In genomic region chr1:153333296-153334121, GRCm38 (mm10) we compare ENCODE assay signal across 8 mouse cellular contexts. TPM values are rescaled to one million over a fixed set of nuclear protein-coding genes. Genes with fewer than 3 reads are reported as not detected.
DNase-seq lines count a peak whose midpoint lies in the region; ATAC-seq and TF ChIP-seq lines count a peak whose summit lies in the region.

No protein-coding gene starts in this region.

- DNase-seq in thymus, adult 2 months: no peak
- no peak for DNase-seq in thymus, postnatal 25 days
- DNase-seq in hindbrain, embryonic 10.5 days (ENCODE audit: low spot score): no peak
- no peak for DNase-seq in limb, embryonic 10.5 days (ENCODE audit: low spot score)
- DNase-seq in embryo, embryonic 11 days: no peak

- peak overlapping the region; percentile 80 for H3K9ac ChIP-seq in forebrain, embryonic 15.5 days (replicated peaks)
- H3K9ac ChIP-seq in midbrain, embryonic 13.5 days (replicated peaks): peak overlapping the region; percentile 93

- peaks cover 12% of the 10 kb centered on the region for H3K4me1 ChIP-seq in thymus, adult 2 months (replicated peaks; ENCODE audit: control insufficient read depth, insufficient read depth, low read length)
- peaks cover 5% of the 10 kb centered on the region for H3K4me1 ChIP-seq in brown adipose tissue, adult 24 weeks (ENCODE audit: control insufficient read depth, insufficient read depth, insufficient read length, low read length)
- H3K4me1 ChIP-seq in forebrain, embryonic 15.5 days: peaks cover 29% of the 10 kb centered on the region
- peaks cover 44% of the 10 kb centered on the region for H3K4me1 ChIP-seq in hindbrain, embryonic 10.5 days (replicated peaks)
- peaks cover 29% of the 10 kb centered on the region for H3K4me1 ChIP-seq in limb, embryonic 10.5 days
- H3K4me1 ChIP-seq in midbrain, embryonic 13.5 days (replicated peaks): peaks cover 33% of the 10 kb centered on the region

- 5% methylated on average over 22 of the region's 22 CpGs for WGBS in thymus, adult 2 months
- WGBS in forebrain, embryonic 15.5 days: 6% methylated on average over 22 of the region's 22 CpGs
- 10% methylated on average over 22 of the region's 22 CpGs for WGBS in hindbrain, embryonic 10.5 days
- 10% methylated on average over 22 of the region's 22 CpGs for WGBS in limb, embryonic 10.5 days
- 9% methylated on average over 22 of the region's 22 CpGs for WGBS in midbrain, embryonic 13.5 days

- no peak for TF ChIP-seq POLR2A in thymus, adult 2 months (IDR thresholded peaks at IDR 0.05; ENCODE audit: control insufficient read depth, extremely low read depth, insufficient read depth, low read length, poor library complexity)

- no peak for ATAC-seq in forebrain, embryonic 15.5 days (replicated peaks)
- ATAC-seq in midbrain, embryonic 13.5 days: peak; percentile 72

- H3K27me3 ChIP-seq in thymus, adult 2 months (ENCODE audit: control insufficient read depth, insufficient read depth, low read length): peaks cover 3% of the 10 kb centered on the region; the same call in 1 of the 2 replicates
- no peaks in the 10 kb centered on the region for H3K27me3 ChIP-seq in forebrain, embryonic 15.5 days
- H3K27me3 ChIP-seq in hindbrain, embryonic 10.5 days (ENCODE audit: insufficient read depth, poor library complexity, severe bottlenecking): no peaks in the 10 kb centered on the region
- H3K27me3 ChIP-seq in limb, embryonic 10.5 days (ENCODE audit: low read depth, poor library complexity, severe bottlenecking): no peaks in the 10 kb centered on the region
- H3K27me3 ChIP-seq in midbrain, embryonic 13.5 days: no peaks in the 10 kb centered on the region

- H3K4me2 ChIP-seq in forebrain, embryonic 15.5 days (replicated peaks): peak overlapping the region; percentile 95
- H3K4me2 ChIP-seq in midbrain, embryonic 13.5 days (replicated peaks): peak overlapping the region; percentile 97

- H3K36me3 ChIP-seq in thymus, adult 2 months (ENCODE audit: control insufficient read depth, insufficient read depth, low read length): no peaks in the 10 kb centered on the region
- no peaks in the 10 kb centered on the region for H3K36me3 ChIP-seq in forebrain, embryonic 15.5 days
- H3K36me3 ChIP-seq in hindbrain, embryonic 10.5 days: 0 out of 2 replicates have a peak, but pooled peaks cover 2% of the 10 kb centered on the region
- H3K36me3 ChIP-seq in limb, embryonic 10.5 days: no peaks in the 10 kb centered on the region
- no peaks in the 10 kb centered on the region for H3K36me3 ChIP-seq in midbrain, embryonic 13.5 days

- no peak for TF ChIP-seq CTCF in thymus, adult 2 months (IDR thresholded peaks at IDR 0.05; ENCODE audit: borderline replicate concordance, control insufficient read depth, extremely low read depth, insufficient read depth, low read length, poor library complexity)

- H3K27ac ChIP-seq in thymus, adult 2 months (ENCODE audit: control insufficient read depth, insufficient read depth, low read length): no peak overlapping the region
- peak overlapping the region; percentile 98 for H3K27ac ChIP-seq in brown adipose tissue, adult 24 weeks (replicated peaks; ENCODE audit: low read depth, low read length)
- H3K27ac ChIP-seq in forebrain, embryonic 15.5 days (replicated peaks): peak overlapping the region; percentile 89
- peak overlapping the region; percentile 97 for H3K27ac ChIP-seq in hindbrain, embryonic 10.5 days
- peak overlapping the region; percentile 96 for H3K27ac ChIP-seq in limb, embryonic 10.5 days
- H3K27ac ChIP-seq in midbrain, embryonic 13.5 days: peak overlapping the region; percentile 90

- no peaks in the 10 kb centered on the region for H3K9me3 ChIP-seq in forebrain, embryonic 15.5 days
- H3K9me3 ChIP-seq in hindbrain, embryonic 10.5 days: no peaks in the 10 kb centered on the region
- no peaks in the 10 kb centered on the region for H3K9me3 ChIP-seq in limb, embryonic 10.5 days (replicated peaks)
- no peaks in the 10 kb centered on the region for H3K9me3 ChIP-seq in midbrain, embryonic 13.5 days

- H3K4me3 ChIP-seq in thymus, adult 2 months (ENCODE audit: control insufficient read depth, insufficient read depth, low read length): peak overlapping the region; percentile 60
- peak overlapping the region; percentile 67 for H3K4me3 ChIP-seq in brown adipose tissue, adult 24 weeks (ENCODE audit: insufficient read depth, low read depth, low read length)
- peak overlapping the region; percentile 78 for H3K4me3 ChIP-seq in forebrain, embryonic 15.5 days
- H3K4me3 ChIP-seq in hindbrain, embryonic 10.5 days: peak overlapping the region; percentile 96
- peak overlapping the region; percentile 98 for H3K4me3 ChIP-seq in limb, embryonic 10.5 days
- peak overlapping the region; percentile 91 for H3K4me3 ChIP-seq in midbrain, embryonic 13.5 days (replicated peaks)

RNA-seq across cellular contexts. Expression of gene Lamc1, which starts 0.9 kb away (rescaled TPM):
- 30.3 and 30.5 TPM in 2 replicates for polyA plus RNA-seq in thymus, adult 2 months (2012; rRNA removed)
- polyA plus RNA-seq in brown adipose tissue, adult 24 weeks (2012; ENCODE audit: insufficient read depth, insufficient read length, missing spikeins): 47.1 and 62.0 TPM in 2 replicates
- polyA plus RNA-seq in forebrain, embryonic 15.5 days (2015; fragmentation: Nextera tagmentation; extraction: Ambion mirVana): 14.5 and 14.7 TPM in 2 replicates
- 21.3 and 26.2 TPM in 2 replicates for polyA plus RNA-seq in hindbrain, embryonic 10.5 days (2016; fragmentation: Nextera tagmentation; extraction: Ambion mirVana)
- 25.4 and 25.6 TPM in 2 replicates for polyA plus RNA-seq in limb, embryonic 10.5 days (2016; fragmentation: Nextera tagmentation; extraction: Ambion mirVana)
- polyA plus RNA-seq in midbrain, embryonic 13.5 days (2015; fragmentation: Nextera tagmentation; extraction: Ambion mirVana): 11.3 and 14.9 TPM in 2 replicates
